Mouse (Mus musculus) adrenal gland, adult 8-10 months (tissue): ENCODE data around the gene Sh2b2. TPM values are rescaled to one million over a fixed set of nuclear protein-coding genes. Genes with fewer than 3 reads are reported as not detected.
A peak's percentile ranks its signal among the peaks of the same experiment; 100 is the strongest.
"Not testable (repeated sequence)": the region's sequence is repeated elsewhere in the genome, so short reads cannot be mapped to it uniquely, and the experiment has no call there.

Source experiments
- DNase-seq: peaks from one replicate; pipeline ENCODE4 v3.0.0; 2022
- total RNA-seq, 4 experiments: library from RNA; stranded (reverse); gene quantifications; 2 replicates each; pipeline ENCODE4 v1.2.4; 2022

Gene Sh2b2
- total RNA-seq, 4 experiments from 2014 or later = 7.2 to 14.9 (median 11.4) TPM

DNA sequence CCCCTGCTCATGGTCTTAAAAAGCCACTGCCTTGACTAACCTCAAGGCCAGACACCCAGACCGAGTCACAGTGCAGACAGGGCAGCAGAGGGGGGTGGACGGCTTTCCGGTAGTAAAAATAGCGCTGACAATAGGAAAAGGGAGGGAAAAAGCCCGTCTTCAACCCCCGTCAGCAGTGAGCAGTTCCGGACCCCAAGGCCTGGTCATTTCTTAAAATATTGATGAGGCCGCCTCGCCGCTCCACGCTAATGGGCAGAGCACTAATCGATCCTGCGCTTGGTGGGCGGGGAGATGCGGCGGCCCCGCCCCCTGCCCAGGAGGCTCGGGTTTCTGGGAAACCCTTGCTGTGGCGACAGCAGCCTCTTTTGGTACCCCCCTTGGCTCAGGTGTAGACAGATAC, 8.7 kb downstream of the Sh2b2 start:
- no peak for DNase-seq

DNA sequence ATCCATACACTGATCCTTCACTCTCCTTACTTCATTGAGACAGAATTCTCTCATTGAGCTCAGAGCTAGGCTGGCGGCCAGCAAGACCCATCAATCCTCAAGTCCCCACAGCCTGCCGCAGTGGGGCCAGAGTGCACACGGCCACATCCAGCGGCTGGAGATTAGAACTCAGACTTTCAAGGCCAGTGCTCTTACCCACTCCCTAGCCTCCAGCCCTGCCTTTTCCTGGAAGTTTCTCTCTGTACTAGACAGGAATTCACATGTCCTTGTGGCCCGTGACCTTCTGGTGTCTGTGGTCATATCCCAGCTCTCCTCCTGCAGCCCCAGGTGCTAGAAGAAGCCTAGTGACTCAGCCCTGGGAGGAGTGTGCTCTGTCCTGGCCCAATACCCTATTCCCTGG, 9.7 kb downstream of the Sh2b2 start:
- peak; percentile 66 for DNase-seq

DNA sequence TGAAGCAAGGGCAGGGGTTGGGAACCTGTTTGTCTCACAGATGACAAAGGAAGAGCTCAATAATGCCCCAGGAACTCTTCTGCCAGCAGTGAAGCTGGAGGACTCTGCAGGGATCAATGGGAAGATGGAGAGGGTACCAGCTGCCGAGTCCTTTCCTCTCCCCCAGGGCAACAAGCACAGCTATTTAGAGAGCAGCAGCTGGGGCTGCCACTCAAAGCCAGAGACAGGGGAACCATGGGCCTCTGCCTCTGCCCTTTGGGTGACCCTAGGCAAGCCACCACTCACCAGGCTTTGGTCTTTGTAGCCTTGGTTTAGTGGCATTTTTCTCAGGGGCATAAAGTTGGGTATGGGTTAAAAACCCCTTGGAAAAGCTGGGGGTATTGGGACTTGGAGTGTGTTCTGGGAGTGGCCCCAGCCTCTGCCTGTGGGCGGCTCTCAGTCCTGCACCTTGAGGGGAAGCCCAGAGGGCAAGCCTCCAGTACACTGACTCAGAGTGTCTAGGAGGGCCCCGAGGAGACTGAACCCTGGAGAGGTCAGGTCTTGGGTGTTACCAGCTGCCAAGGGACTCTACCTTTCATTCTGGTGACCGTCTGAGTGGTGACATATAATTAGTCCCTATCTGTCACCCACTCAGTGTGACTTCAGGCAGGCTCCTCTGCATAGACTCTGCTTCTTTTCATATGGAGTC, 15.9 kb downstream of the Sh2b2 start:
- DNase-seq = no peak

DNA sequence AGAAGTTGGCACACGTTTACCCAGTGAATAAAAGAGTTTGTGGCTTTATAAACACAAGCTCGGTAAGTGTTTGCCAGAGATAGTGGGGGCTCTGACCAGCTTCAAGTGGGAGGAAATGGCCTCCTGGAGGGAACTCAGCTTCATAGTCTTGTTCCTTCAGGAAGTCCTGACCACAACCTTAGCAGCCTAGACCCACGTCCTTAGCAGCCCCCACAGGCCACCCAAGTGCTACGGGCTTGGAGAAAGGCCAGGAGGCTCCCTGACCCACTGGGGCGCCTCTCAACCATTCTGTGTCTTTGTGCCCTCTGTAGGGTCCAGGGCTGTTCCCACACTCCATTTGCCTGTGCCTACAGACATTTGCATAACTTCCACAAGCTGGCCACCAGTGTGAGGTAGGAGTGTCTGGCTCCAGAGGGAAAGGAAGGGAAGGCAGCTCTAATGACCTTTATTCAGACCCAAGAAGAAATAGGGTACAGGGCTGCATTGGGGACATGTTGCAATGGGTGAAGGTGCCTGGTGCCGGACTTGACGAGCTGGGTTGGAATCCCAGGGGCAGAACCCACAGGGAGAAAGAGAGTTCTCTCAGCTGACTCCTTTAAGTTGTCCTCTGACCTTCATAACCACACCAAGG, 20.0 kb downstream of the Sh2b2 start:
- no peak for DNase-seq

DNA sequence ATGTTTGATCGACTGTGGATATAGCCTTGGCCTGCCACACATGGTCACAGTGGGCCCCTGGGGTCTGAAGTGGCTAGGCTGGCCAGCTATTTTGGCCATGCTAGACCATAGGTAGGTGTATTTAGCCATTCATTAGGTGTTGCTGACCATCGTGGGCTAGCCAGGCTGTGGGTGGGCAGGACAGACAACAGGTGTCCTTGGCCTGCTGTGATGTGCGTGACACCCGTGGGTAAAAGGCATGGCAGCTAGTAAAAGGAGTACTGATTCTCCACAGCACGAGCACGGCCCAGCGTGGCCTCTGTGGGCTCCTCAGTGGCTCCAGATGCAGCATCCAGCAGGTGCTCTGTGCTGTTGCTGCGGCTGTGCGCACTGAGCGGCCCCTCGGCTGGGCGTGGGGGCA, 27.8 kb downstream of the Sh2b2 start:
- no peak for DNase-seq

DNA sequence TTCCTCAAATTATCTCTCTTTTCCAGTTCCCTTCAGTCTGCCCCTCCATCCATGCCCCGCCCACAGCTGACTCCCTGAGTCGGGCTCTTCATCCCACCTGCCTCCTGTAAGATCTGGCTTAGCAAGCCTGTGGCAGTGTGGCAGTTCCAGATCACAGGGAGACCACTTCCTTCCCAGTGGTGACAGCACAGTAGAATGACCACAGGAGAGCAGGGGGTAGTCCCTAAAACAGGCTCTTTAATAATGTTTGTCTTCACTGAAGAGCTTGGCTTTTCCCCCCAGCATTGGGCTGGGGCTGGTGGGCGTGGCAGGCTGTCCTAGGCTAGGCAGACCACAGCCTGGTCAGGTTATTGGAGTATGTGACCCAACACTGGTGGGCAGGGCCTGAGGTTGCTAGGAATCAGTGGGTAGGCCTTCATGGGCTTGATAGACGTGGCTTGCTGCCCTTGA, 28.4 kb downstream of the Sh2b2 start:
- no peak for DNase-seq

DNA sequence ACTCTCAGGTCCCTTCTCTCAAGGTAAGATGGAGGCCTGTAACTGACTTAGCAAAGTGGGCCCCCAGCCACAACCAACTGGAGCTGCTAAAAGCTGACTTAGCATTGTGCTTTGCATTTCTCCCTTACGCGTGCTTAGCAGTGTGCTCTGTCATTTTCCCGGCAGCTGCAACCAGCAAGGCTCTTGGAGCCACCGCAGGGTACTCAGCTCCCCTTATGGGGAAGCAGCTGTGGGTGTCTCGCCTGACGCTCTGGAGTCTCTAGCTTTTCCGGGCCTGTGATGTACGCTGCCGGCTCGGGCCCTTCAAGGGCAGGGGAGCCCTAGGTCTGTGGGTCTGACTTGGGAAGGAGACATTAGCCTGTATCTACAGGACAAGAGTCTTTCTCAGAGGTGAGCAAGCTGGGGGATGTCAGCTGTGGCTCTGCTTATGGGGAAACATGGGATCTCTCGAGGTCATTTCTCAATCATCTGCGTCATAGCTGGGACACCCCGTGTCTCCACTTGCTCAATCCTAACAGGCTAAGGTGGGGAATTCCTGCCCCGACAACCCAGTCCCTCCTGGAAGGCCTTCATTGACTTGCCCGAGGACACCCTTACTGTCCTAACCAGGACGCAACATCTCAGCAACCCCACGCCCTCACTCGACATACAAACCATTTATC, 29.2 kb downstream of the Sh2b2 start:
- no peak for DNase-seq

DNA sequence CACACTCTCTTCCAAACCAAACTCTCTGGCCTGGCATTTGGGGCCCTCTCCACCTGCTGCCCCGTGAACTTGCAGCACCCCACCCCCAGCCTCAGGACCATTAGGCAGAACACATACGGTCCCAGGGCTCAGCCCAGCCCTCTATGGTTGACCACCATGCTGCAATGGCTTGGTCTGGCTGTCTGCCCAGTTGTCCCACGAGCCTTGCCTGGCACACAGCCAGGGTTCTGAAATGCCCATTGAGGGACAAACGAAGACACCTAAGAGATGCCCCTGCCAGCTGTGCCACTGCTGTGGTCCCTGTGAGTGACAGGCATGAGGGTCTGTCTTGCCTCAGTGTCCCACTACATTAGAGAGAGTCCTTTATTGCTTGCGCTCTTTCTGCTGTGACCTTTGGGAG, 30.4 kb downstream of the Sh2b2 start:
- DNase-seq = no peak

DNA sequence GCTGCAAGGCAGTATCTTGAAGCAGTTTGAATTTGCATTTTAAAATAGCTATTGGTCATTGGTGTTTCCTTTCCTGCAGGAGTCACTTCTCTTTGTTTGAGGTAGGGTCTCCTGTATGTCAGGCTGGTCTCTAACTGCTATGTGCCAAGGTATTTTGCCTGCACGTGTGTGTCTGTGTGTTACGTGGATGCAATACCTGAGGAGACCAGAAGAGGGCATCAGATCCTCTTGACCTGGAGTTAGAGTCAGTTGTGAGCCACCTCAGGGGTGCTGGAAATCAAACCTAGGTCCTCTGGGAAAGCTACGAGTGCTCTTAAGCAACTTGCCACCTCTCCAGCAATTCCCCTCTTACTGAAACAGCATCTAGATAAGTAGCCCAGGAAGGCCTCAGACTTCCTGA, 31.1 kb downstream of the Sh2b2 start:
- DNase-seq = no peak

DNA sequence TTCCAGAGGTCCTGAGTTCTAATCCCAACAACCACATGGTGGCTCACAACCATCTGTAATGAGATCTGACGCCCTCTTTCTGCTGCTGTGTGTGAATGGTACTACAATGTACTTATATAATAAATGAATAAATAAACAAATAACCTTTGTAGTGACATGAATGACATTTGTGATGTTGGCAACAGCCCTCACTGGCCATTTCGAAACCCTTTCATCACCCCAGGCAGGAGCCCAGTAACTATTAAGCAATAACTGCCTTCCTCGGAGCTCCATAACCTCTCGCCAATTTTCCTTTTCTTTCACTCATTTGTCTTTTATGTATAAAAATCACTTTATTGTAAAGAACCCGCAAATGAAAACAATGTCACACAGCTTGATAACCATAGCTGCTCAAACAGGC, 32.6 kb downstream of the Sh2b2 start:
- DNase-seq = peak; percentile 56

DNA sequence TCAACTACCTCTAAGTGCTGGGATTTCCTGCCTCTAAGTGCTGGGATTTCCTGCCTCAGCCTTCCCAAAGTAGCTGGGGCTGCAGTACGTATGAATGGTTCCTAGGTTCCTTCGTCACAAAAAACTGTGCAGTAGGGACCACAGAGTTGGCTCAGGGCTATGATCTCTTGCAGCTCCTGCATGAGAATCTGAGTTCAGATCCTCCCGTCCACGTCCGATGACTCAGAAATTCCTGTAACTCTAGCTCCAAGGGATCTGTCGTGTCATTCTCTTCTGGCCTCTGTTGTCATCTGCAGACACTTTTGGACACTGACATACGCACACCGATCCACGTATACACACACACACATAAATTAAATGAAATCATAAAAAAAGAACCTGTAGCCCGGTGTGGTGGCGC, 33.6 kb downstream of the Sh2b2 start:
- no peak for DNase-seq

DNA sequence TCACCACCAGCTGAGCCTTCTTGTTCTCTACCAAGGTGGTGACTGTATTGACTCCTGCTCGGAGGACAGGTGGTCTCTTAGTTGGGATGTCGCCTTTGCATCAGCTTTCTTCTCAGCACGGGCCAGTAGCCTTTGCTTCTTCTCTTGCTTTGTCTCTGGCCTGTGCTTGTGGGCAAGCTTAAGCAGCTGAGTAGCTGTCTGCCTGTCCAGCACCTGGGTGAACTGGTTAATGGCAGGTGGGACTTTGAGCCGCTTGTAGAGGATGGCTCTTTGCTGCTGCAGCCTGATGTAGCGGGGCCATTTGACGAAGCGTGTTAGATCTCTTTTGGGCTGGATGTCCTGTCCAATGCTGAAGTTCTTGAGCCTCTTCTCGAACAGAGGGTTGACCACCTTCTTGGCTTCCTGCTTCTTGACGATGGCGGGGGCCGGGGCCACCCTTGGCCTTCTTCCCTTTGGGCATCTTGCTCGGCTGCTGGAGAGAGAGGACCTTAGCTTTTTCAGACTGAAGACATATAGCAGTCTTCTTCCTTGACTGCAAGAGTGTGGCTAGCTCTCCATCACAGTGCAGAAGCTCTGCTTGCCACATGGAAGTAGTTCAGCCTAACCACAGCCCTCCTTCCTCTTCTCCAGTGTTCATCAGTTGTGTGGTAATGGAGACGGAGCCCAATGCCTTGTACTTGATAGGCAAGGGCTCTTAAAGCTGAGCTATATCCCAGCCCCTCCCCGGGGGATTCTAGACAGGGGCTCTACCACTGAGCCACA, 34.8 kb downstream of the Sh2b2 start:
- DNase-seq = not testable (repeated sequence)

DNA sequence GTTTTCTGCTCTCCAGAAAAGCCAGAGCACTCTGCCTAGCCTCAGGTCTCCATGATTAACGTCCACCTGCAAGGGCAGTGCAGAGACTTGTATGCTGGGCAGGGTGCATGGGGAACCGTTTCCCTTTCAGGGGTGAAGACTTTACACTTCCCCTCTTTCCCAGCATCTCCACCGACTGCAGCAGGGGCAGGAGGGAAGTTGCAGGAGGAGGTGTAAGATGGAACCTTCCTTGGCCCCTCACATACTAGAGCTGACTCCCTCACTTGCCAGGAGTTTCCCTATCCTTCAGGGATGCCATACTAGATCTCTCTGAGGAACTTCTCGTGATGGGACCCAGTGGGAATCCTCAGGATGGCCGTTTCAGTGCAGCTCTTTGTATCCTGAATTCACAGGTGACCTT, 35.8 kb downstream of the Sh2b2 start:
- DNase-seq = no peak

DNA sequence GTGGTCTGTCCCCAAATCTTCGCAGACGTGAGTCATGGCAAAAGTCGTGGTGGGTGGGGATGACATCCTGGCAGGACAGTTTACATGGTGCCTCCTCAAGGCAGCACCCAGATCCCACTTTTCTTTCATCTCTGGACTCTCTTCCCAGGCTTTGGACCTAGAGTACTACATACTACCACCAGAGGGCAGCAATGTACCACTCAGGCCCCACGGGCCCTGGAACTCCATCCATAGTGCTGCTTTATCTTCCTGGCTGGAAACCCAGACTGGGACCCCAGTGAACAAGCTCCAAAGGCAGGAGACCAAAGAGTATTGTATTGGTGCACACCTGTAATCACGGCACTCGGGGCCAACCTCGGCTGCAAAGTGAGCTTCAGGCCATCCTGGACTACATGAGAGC, 44.5 kb downstream of the Sh2b2 start:
- peak; percentile 52 for DNase-seq

DNA sequence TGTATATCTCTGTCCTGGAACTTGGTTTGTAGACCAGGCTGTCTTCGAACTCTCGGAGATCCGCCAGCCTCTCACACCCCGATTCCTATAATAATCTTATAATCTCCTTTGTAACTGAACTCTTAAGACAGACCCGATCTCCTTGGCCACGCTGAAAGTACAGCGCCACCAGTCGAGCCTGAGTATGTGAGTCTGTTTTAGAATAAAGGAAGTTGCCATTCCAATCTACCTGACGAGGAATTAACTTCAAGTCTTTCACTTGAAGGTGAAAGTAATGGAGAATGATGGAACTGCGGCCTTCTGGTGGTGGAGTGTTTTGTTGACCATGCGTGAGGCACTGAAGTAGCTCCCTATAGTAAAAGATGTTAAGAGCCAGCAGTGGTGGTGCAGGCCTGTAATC, 46.8 kb downstream of the Sh2b2 start:
- DNase-seq = no peak

DNA sequence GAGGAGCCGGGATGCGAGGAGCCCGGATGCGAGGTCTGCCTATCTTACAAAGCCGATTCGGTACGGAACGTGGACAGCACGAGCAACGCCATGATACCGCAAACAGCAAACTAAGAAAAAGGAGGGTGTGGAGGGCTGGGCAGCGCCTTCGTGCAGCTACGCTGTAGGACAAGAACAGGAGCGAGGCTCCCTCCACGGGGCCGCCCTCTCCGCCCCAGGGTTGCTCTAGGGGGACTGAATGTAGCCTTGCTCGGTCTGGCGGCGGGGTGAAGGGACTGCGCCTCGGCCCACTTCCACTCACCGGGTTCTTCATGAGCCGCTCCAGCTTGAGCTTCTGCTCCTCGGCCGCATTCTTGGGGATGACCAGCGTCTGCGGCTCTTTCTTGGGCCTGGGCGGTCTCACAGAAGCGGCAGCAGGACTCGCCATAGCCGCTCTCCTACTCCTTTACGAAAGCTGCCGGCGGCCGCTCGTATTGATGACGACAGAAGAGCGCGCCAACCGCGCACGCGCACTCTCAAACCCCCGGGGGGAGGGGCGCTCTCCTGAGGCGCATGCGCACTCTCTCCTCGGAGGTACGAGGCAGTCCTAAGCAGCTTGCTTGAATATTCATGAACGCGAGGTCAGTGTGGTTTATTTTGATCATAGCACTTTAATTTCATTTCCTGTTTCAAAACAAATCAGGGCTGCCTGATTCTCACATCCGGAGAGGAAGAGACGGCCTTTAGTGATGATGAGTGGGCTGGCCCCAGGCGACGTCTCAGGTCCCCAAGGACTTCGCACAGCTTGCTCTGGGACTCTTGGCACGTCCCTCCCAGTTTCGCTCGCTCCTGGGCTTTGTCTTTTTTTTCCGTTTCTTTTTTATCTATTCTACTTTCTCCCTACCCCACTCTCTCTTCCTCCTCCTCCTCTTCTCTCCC, 47.6 kb downstream of the Sh2b2 start, which contains the start of gene Prkrip1:
Gene Prkrip1 (minus strand): TSS at position 490 of the 918 bp plus-strand sequence.
- DNase-seq = peak; percentile 88

DNA sequence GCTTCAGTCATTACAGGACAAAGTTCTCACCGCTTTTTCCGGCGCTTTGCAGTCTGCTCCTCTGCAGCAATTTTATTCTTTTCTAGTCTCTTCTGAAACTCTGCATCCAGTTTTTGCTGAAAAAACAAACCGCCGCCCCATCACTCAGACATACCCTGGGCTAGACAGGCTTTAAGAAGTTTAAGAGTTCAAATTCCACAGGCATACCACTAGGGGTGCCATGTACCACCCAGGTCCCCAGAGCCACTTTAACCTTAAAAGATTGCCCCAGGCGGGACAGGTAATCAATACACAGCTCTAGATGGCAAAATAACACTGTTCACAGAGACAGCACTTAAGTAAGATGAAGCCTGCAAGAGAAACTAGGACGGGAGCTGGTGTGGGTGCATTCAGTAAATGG, 54.5 kb downstream of the Sh2b2 start:
- no peak for DNase-seq

DNA sequence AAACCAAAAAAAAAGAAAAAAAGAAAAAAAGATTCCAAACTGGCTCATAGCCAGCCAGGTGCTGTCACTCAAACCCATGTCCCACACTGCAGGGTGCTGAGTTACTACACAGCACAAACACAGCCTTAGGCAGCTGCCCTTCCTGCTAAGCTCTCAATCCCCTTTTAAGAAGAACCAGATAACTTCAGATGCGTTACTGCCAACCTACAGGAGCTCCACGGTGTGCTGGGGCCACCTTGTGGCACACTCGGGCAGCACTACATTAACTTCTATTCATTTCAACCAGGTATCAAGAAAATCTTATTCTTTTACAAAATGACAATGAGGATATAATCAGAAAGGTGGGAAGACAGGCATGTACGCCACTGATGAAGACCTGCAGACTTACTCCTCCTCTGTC, 59.6 kb downstream of the Sh2b2 start:
- no peak for DNase-seq

DNA sequence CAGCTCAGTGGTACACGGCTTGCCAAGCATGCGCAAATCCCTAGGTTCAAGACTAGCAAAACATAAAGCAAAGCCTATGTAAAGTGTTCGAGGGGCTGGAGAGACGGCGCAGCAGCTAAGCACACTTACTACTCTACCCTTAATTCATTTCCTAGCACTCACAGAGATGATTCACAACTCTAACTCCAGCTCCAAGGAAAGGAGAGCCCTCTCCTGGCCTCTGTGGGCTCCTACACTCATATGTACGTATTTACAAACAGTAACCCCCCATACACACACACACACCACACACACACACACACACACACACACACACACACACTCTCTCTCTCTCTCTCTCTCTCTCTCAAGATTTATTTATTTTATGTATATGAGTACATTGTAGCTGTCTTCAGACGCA, 62.6 kb downstream of the Sh2b2 start:
- no peak for DNase-seq

DNA sequence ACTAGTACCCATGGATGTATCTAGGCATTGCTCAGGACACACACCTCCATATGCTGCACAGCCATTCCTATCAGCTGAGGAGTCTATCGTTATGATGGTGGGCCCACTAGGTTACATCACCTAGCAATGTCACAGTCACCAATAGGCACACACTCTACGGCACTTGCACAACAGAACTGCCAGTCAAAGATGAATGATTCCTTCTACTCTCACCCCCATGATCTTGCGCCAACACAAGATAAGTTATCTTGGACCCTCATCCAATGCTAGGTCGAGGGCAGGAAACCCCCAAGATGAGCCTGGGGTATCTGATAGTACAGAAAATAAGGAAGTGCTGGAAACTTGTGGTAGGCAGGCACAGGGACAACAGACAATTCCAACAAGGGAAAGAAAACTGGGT, 63.5 kb downstream of the Sh2b2 start:
- DNase-seq = no peak

DNA sequence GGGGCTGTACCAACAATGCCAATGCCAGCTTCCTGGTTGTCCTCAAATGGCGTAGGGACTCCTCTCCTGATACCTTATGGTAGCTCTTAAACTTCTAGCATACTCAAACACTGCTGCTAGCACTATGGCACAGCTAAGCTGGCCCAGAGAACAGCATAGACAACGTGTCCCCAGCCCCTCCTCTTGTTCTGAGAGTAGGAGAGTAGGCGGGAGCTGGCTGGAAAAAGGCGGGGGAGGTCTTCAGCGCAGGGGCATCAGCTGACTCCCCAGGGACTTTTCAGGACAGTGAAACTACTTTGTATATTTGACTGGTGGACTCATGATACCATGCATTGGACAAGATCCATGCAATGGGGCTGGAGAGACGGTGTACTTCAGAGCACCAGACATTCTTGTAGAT, 64.3 kb downstream of the Sh2b2 start:
- no peak for DNase-seq

DNA sequence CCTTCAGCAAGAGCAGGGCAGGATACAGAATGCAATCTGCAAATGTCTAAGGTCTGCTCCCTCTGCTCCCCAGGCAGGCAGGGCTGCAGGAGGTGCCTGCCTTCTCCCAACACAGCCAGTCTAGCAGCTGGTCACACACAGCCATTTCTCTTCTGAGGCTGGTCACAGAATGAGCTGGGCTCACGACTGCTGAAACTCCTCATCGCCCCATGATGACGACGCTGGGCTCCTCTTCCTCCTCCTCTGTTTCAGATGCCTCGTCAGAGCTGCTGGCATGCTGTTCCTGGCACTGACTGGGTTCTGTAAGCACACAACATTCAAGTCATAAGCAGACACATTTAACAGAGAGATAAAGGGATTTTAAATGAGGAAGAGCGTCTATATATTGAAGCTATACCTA, 65.2 kb downstream of the Sh2b2 start:
- no peak for DNase-seq
